Mouse (Mus musculus): ENCODE measurements around the gene Gdpgp1.

- TF ChIP-seq CTCF (conservative IDR thresholded peaks at IDR 0.05; ENCODE audit: low read length) (no peak), POU5F1 (IDR thresholded peaks at IDR 0.05; ENCODE audit: borderline replicate concordance, low read length) (no peak)
Measured at GRCm38 (mm10) chr7:80230196-80230595, 2.5 kb upstream of the Gdpgp1 start.

Measured in E14TG2a.4 (cell line).